Mouse (Mus musculus): ENCODE data around the gene Acss1.

Acss1 gene

GRCm38 (mm10) chr2:150666723-150667064, 1.6 kb downstream of the Acss1 start:
- no peak for DNase-seq (ENCODE audit: low spot score in 2 of 2)

GRCm38 (mm10) chr2:150665534-150666451, 2.5 kb downstream of the Acss1 start:
- DNase-seq (ENCODE audit: low spot score in 2 of 2), result no peak

DNA sequence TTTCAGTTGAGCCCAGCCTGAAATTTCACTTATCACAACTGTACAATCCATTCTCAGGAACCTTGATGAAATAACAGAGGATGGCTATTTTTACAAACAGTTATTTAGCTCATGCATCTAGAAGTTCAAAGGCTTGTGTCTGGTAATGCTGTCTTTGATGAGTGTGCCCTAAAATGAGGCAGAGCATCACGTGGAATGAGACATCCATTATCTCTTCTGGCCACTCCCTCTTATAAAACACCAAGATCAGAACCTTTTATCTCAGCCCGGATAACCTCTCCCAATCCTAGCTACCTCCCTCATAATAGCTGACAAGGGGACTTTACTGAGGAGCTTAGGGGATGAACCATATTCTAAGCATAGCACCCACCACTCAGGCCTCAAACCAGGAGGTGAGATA, 3.3 kb downstream of the Acss1 start:
- DNase-seq (ENCODE audit: low spot score in 2 of 2), result no peak

- DNase-seq (ENCODE audit: low spot score in 2 of 2), result no peak
These were observed 4.0 kb downstream of the Acss1 start for GRCm38 (mm10) chr2:150664152-150664920.

DNA sequence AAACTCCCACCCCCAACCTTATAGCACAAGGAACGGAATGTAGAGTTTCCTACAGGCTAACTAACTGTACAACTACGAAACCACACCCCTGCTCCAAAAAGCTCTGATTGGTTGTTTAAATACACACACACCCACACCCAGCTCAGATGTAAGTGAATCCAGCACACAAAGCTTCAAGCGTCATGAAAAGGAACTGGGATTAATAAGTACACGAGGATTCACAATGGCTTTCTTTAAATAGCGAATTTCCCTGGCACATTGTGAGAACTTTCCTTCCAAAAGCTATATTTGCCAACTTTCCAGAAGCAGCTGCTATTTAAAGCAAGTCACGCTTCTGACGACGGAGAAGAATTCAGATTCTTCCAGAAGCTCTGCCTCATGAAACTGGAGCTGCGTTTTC, 5.0 kb downstream of the Acss1 start:
- no peak for DNase-seq (ENCODE audit: low spot score in 2 of 2)

DNA sequence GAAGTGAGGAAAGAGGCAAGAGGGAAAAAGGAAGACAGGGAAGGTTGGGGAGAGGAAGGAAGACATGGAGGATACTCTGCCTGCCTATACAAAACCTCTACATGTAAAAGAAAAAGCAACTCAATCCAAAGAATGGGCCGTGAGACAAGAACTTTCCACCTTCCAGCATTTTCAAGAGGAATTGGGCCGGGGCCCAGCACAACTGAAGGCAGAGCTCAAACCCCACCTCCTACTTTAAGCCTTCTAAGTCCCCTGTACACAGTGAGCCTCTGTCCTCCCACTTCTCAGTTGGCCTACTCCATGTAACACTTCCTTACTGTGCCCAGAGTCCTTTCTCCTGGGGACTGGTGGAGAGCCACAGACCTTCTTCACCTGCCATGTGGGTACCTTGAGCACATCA, 6.3 kb downstream of the Acss1 start:
- DNase-seq (ENCODE audit: low spot score in 2 of 2), result no peak

DNA sequence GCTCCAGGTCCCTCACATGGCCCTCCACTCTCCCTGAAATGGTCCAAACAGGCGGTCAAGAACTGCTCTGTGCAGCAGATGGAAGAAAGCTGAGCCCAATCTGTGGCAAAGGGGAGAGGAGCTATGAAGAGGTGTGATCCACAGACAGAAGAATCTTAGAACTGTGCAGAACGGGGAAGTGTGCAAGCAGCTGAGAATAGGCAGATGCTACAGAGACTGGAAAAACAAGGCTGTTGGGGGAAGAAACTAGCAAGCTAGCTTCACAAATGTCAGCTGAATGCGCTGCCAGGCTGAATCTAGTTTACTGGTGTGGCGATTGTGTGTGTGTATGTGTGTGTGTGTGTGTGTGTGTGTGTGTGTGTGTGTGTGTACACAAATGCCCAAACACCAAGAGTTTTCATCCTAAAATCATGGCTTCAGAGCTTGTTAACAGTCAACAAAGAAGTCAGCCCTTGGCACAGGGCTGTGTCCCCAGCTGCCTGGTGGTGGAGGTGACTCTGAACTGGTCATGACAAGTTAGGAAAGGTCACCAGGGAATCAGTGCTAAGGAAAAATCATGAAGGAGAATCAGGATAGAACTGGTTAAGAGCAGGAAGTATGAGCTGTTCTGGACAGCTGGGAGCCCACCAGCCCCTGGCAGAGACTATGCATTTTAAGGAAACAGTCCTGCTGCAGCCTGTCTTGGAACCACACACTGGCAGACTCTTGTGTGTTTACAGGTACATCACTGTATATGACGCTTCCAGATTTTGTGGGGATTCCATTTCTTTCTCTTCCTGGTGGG, 7.4 kb downstream of the Acss1 start:
- DNase-seq (ENCODE audit: low spot score in 2 of 2), result no peak

DNA sequence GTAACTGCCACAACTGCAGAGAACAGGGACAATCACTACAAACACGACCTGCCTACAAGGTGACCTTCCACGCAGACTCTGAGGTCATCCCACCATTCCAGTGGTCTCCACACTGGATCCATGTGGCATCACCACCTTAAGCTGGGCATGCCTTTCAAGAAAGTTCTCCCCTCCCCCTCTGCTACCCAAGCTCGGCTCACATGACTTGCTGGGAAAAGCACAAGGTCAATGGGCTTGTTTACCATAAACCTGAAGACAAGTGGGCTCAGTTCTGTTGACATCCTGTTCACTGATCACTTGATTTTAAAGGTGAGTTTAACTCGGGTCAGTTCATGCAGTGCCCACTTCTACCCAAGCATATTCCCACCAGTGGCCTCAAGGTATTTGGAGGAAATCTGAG, 8.3 kb downstream of the Acss1 start:
- DNase-seq (ENCODE audit: low spot score in 2 of 2), result no peak

DNA sequence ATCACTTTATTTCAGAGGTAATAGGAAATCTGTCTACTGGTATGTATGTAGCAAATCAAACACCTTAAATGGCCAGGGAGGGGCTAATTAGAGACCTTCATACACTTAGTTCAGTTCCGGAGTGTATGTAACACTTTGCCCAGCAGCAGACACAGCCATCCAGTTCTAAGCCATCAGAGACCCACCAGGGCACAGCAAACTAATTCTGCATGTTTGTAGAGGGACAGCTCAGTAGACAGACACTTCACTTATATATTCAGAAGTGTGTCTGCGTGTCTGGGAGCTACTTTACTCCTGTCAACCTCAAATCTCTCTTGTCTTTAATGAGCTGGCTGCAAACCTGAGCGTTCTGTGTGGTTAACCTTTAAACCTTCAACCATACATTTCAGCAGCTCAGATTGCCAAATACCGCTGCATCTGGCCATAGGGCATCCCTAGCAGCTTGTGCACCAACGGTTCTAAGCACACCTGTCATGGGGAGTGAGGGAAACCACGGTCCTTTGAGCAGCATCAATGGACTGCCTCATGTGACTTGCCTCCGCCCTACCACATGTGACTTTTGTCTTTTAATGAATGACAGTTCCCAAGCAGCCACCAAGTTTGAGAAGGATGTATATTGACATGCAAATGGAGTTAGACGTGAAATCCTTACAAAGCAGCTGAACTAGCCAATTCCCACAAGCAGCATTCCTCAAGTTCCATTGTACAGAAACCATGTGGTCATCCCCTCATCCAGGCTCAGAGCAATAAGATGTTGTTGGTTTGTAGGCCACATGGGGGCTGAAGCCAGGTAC, 11.1 kb downstream of the Acss1 start:
- DNase-seq (ENCODE audit: low spot score in 2 of 2), result no peak

DNA sequence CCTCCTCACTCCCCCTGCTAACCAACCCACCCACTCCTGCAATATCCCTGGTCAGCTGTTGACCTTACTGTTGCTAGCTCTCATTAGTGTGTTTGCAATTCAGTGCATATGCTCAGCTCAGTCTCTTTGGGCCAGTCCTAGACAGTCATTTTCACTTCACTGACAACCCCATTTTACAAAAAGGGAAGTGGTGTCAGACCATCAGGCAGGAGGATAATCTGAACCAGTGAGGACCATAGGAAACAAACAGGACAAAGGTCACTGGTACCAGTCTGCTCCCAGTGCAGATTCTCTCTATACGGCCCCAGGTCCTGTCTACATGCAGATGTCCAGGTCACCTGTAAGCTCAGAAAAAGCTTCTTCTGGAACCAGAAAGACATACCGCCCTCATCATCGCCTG, 12.2 kb downstream of the Acss1 start:
- no peak for DNase-seq (ENCODE audit: low spot score in 2 of 2)

- no peak for DNase-seq (ENCODE audit: low spot score in 2 of 2)
These were observed 13.0 kb downstream of the Acss1 start for GRCm38 (mm10) chr2:150655290-150655689.

GRCm38 (mm10) chr2:150654814-150655213, 13.5 kb downstream of the Acss1 start:
- DNase-seq (ENCODE audit: low spot score in 2 of 2), result no peak

DNA sequence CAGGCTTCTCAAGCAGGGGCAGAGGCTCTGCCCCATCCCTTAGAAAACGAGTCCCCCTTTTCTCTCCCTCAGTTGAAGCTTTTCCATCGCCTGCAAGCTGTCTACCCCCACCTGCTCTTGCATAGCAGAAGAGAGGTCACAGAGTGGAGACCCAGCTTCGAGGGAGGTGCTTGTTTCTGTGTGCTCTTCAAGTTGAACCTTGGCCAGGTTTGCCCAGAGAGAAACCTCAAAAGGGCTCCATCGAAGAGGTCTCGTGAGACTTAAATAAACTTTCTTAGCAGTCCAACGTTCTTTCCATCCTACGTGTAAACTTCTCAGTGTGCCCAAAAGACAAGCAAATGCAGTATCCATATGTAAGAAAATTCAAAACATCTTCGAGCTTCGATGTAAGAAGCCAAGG, 16.9 kb downstream of the Acss1 start:
- no peak for DNase-seq (ENCODE audit: low spot score in 2 of 2)

DNA sequence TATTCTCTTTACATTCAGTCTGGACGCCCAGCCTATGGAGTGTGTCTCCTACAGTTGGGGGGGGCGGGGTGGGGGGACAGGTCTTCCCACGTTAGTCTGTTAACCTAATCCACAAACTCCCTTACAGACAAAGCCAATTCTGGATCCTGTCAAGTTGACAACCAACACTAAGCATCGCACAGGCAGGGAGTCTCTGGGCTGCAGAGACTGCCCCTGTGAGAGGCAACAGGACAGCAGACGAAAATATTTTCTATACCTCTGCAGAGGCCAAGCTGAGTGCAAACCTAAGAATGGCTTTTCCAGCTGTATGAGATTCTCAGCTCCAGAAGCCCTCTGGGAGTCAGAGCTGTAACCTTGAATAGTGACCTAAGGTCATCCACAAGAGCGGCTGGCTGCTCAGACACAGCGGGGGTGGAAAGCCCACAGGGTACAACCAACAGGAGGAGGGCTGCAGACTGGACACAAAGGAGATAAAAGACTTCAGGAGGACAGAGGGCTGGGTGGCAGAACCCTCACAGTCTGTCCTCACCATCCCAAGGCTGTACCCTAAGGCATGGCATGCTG, 17.7 kb downstream of the Acss1 start:
- DNase-seq (ENCODE audit: low spot score in 2 of 2), result no peak

GRCm38 (mm10) chr2:150648300-150648895, 19.9 kb downstream of the Acss1 start:
- no peak for DNase-seq (ENCODE audit: low spot score in 2 of 2)

DNA sequence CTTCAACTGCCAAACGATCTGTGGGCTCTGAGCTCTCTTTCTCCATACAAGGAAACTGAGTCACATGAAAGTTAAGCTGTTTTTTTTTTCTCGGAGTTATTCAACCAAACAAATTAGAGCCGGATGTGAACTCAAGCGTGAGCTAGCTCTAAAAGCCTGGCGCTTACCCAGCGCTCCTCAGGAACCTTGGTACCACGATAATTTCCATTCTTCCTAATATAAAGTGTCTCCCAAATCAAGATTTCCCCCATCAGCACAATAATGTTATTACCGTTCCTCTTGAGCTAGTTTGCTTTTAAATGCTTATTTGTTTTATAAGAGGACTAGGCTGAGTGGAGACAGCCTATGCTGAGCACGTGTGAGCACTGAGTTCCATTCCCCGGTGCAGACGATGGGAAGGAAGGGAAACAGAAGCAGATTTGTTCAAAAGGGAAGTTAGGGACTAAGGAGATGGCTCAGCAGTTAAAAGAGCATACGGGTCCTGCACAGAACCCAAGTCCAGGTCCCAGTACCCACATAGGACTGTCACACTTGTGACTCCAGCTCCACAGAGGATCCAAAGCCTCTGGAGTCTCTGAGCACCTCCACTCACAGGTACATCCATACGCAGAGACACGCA, 20.5 kb downstream of the Acss1 start:
- DNase-seq (ENCODE audit: low spot score in 2 of 2), result no peak

GRCm38 (mm10) chr2:150646411-150647121, 21.7 kb downstream of the Acss1 start:
- no peak for DNase-seq (ENCODE audit: low spot score in 2 of 2)

- DNase-seq (ENCODE audit: low spot score in 2 of 2), result no peak
These were observed 23.1 kb downstream of the Acss1 start for GRCm38 (mm10) chr2:150645225-150645624.

- DNase-seq (ENCODE audit: low spot score in 2 of 2), result no peak
These were observed 24.4 kb downstream of the Acss1 start for GRCm38 (mm10) chr2:150643726-150644415.

Data from urinary bladder, postnatal 36 days (tissue).